Mouse (Mus musculus) G1E (cell line): ENCODE results near the gene Ifna16. TPM values are rescaled to one million over a fixed set of nuclear protein-coding genes. Genes with fewer than 3 reads are reported as not detected.

Source experiments
- ATAC-seq: 2 replicates; pipeline ENCODE4 v1.8.0; 2016; ENCODE audit warnings: mild to moderate bottlenecking; ENCODE audit not compliant: insufficient number of reproducible peaks, poor library complexity, low FRiP score, severe bottlenecking; ENCODE audit errors: extremely low read depth
- DNase-seq: peaks from one replicate; pipeline ENCODE4 v3.0.0; 2012; ENCODE audit warnings: low spot score
- H3K27me3 ChIP-seq: 2 replicates; pipeline ENCODE4 v1.6.1; 2012; ENCODE audit warnings: mild to moderate bottlenecking, low read length, inconsistent platforms; ENCODE audit not compliant: insufficient read depth
- H3K36me3 ChIP-seq: replicated peaks from 2 replicates; pipeline ENCODE3; 2012; ENCODE audit warnings: mild to moderate bottlenecking, inconsistent platforms
- H3K4me1 ChIP-seq: 2 replicates; pipeline ENCODE4 v1.6.1; 2012; ENCODE audit warnings: low read depth, low read length, inconsistent platforms, mixed read lengths; ENCODE audit not compliant: insufficient read depth
- H3K4me3 ChIP-seq: 2 replicates; pipeline ENCODE4 v1.5.1; 2012; ENCODE audit warnings: low read depth, mild to moderate bottlenecking, inconsistent platforms, low read length, moderate library complexity, mixed read lengths
- H3K9me3 ChIP-seq: replicated peaks from 2 replicates; pipeline ENCODE4 v1.6.1; 2012; ENCODE audit warnings: inconsistent platforms
- CTCF ChIP-seq: IDR thresholded peaks from 2 replicates; pipeline ENCODE4 v1.5.1; 2012; ENCODE audit warnings: low read depth, low read length, inconsistent platforms, mixed read lengths
- GATA1 ChIP-seq: IDR thresholded peaks from 2 replicates; pipeline ENCODE4 v1.6.1; 2012; ENCODE audit warnings: borderline replicate concordance, low read length, inconsistent platforms, mixed read lengths
- GATA2 ChIP-seq: IDR thresholded peaks from 2 replicates; pipeline ENCODE4 v1.6.1; 2012; ENCODE audit warnings: low read depth, low read length, inconsistent platforms, borderline replicate concordance
- POLR2AphosphoS5 ChIP-seq: IDR thresholded peaks from 2 replicates; pipeline ENCODE4 v1.6.1; 2012; ENCODE audit warnings: low read depth, low read length, inconsistent platforms; ENCODE audit not compliant: insufficient replicate concordance
- TAL1 ChIP-seq: conservative IDR thresholded peaks from 2 replicates; pipeline ENCODE4 v1.6.1; 2012; ENCODE audit warnings: low read depth, low read length, inconsistent platforms, mixed read lengths
- polyA plus RNA-seq: library from polyadenylated mRNA; stranded (reverse); fragments of >175 nt; gene quantifications from 2 replicates; pipeline ENCODE4 v1.2.3, GENCODE M21; 2012
- total RNA-seq, 2 experiments: library from RNA; stranded (forward) in 1 of 2; stranded (reverse) in 1 of 2; fragments of 200-1000 nt in 1 of 2; fragments of >200 nt in 1 of 2; fragmentation: Nextera tagmentation in 1 of 2; gene quantifications; 2 replicates each; pipeline ENCODE4 v1.2.3; 2014 to 2017

Ifna16 gene
- total and polyA plus RNA-seq, 3 experiments = not detected

DNA sequence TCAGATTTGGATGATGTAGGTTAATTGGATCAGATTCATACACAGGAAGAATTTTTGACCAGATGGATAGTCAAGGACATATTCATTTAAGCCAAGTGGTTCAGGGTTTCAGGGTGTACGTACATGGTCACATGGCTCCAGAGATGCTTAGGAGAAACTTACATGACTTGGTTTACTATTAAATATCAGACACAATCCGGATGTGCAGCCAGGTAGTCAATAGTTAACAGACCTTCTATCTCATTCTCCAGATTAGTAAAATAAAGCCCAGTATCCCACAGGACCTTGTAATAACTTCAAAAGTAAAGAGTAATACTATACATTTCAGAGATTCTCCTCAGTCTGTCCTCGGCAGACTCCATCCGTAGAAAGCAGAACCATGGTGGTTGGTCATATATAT lies 42.4 kb downstream of the Ifna16 start, which contains the start of gene C87499:
Gene C87499 (minus strand): TSS at position 101 of the 400 bp plus-strand sequence.
- H3K9me3 ChIP-seq = no peaks in the 10 kb centered on the region
- ATAC-seq (no peak), DNase-seq (no peak)
- no peak within 1 kb of the TSS for H3K4me3 ChIP-seq
- no peaks in the 10 kb centered on the region for H3K4me1 ChIP-seq
- no peaks in the 10 kb centered on the region for H3K36me3 ChIP-seq
- TF ChIP-seq GATA1 (no peak), POLR2AphosphoS5 (no peak), CTCF (no peak), GATA2 (no peak), TAL1 (no peak)
- H3K27me3 ChIP-seq = no peaks in the 10 kb centered on the region

Other genes with a start within 250 kb of the Ifna16 start
Only the 20 nearest of the 33 such genes appear.
- not detected in 2 replicates for gene Ifna15, start 118.7 kb downstream of the Ifna16 start, total RNA-seq (2014; fragmentation: Nextera tagmentation)
- not detected in 2 replicates for gene Ifna15, start 118.7 kb downstream of the Ifna16 start, total RNA-seq (2017)
- not detected in 2 replicates for gene Ifna15, start 118.7 kb downstream of the Ifna16 start, polyA plus RNA-seq
- not detected in 2 replicates for gene Ifna14, start 105.1 kb downstream of the Ifna16 start, total RNA-seq (2014; fragmentation: Nextera tagmentation)
- 0.44 TPM in 1 of 2 replicates, not detected in the other for gene Ifna14, start 105.1 kb downstream of the Ifna16 start, total RNA-seq (2017)
- not detected in 2 replicates for gene Ifna14, start 105.1 kb downstream of the Ifna16 start, polyA plus RNA-seq
- not detected in 2 replicates for gene Ifna9, start 84.5 kb downstream of the Ifna16 start, total RNA-seq (2014; fragmentation: Nextera tagmentation)
- gene Ifna9, start 84.5 kb downstream of the Ifna16 start, total RNA-seq (2017) = 0.29 TPM in 1 of 2 replicates, not detected in the other
- not detected in 2 replicates for gene Ifna9, start 84.5 kb downstream of the Ifna16 start, polyA plus RNA-seq
- gene Ifna12, start 73.5 kb downstream of the Ifna16 start, total RNA-seq (2014; fragmentation: Nextera tagmentation) = not detected in 2 replicates
- gene Ifna12, start 73.5 kb downstream of the Ifna16 start, total RNA-seq (2017) = not detected in 2 replicates
- not detected in 2 replicates for gene Ifna12, start 73.5 kb downstream of the Ifna16 start, polyA plus RNA-seq
- gene C87499, start 42.5 kb downstream of the Ifna16 start, total RNA-seq (2014; fragmentation: Nextera tagmentation) = not detected in 2 replicates
- gene C87499, start 42.5 kb downstream of the Ifna16 start, total RNA-seq (2017) = 0.22 and 0.46 TPM in 2 replicates
- not detected in 2 replicates for gene C87499, start 42.5 kb downstream of the Ifna16 start, polyA plus RNA-seq
- gene Ifna13, start 32.5 kb downstream of the Ifna16 start, total RNA-seq (2014; fragmentation: Nextera tagmentation) = not detected in 2 replicates
- gene Ifna13, start 32.5 kb downstream of the Ifna16 start, total RNA-seq (2017) = not detected in 2 replicates
- not detected in 2 replicates for gene Ifna13, start 32.5 kb downstream of the Ifna16 start, polyA plus RNA-seq
- not detected in 2 replicates for gene Ifna2, start 7.0 kb upstream of the Ifna16 start, total RNA-seq (2014; fragmentation: Nextera tagmentation)
- gene Ifna2, start 7.0 kb upstream of the Ifna16 start, total RNA-seq (2017) = not detected in 2 replicates
- not detected in 2 replicates for gene Ifna2, start 7.0 kb upstream of the Ifna16 start, polyA plus RNA-seq
- gene Ifnab, start 14.4 kb upstream of the Ifna16 start, total RNA-seq (2014; fragmentation: Nextera tagmentation) = not detected in 2 replicates
- gene Ifnab, start 14.4 kb upstream of the Ifna16 start, total RNA-seq (2017) = not detected in 2 replicates
- gene Ifnab, start 14.4 kb upstream of the Ifna16 start, polyA plus RNA-seq = not detected in 2 replicates
- gene Gm26566, start 44.9 kb upstream of the Ifna16 start, total RNA-seq (2014; fragmentation: Nextera tagmentation) = not detected in 2 replicates
- gene Gm26566, start 44.9 kb upstream of the Ifna16 start, total RNA-seq (2017) = 0.33 and 0.46 TPM in 2 replicates
- gene Gm26566, start 44.9 kb upstream of the Ifna16 start, polyA plus RNA-seq = 0.08 and 0.22 TPM in 2 replicates
- gene Klhl9, start 45.5 kb upstream of the Ifna16 start, total RNA-seq (2014; fragmentation: Nextera tagmentation) = 63.5 and 64.7 TPM in 2 replicates
- gene Klhl9, start 45.5 kb upstream of the Ifna16 start, total RNA-seq (2017) = 95.4 and 115 TPM in 2 replicates
- 5.6 and 6.3 TPM in 2 replicates for gene Klhl9, start 45.5 kb upstream of the Ifna16 start, polyA plus RNA-seq
- not detected in 2 replicates for gene Gm13271, start 77.9 kb upstream of the Ifna16 start, total RNA-seq (2014; fragmentation: Nextera tagmentation)
- not detected in 2 replicates for gene Gm13271, start 77.9 kb upstream of the Ifna16 start, total RNA-seq (2017)
- not detected in 2 replicates for gene Gm13271, start 77.9 kb upstream of the Ifna16 start, polyA plus RNA-seq
- gene Gm13283, start 83.2 kb upstream of the Ifna16 start, total RNA-seq (2014; fragmentation: Nextera tagmentation) = not detected in 2 replicates
- not detected in 2 replicates for gene Gm13283, start 83.2 kb upstream of the Ifna16 start, total RNA-seq (2017)
- not detected in 2 replicates for gene Gm13283, start 83.2 kb upstream of the Ifna16 start, polyA plus RNA-seq
- gene Gm13290, start 96.9 kb upstream of the Ifna16 start, total RNA-seq (2014; fragmentation: Nextera tagmentation) = not detected in 2 replicates
- gene Gm13290, start 96.9 kb upstream of the Ifna16 start, total RNA-seq (2017) = not detected in 2 replicates
- not detected in 2 replicates for gene Gm13290, start 96.9 kb upstream of the Ifna16 start, polyA plus RNA-seq
- gene Gm13289, start 100.0 kb upstream of the Ifna16 start, total RNA-seq (2014; fragmentation: Nextera tagmentation) = not detected in 2 replicates
- gene Gm13289, start 100.0 kb upstream of the Ifna16 start, total RNA-seq (2017) = not detected in 2 replicates
- not detected in 2 replicates for gene Gm13289, start 100.0 kb upstream of the Ifna16 start, polyA plus RNA-seq
- not detected in 2 replicates for gene Gm13272, start 102.9 kb upstream of the Ifna16 start, total RNA-seq (2014; fragmentation: Nextera tagmentation)
- 0.29 TPM in 1 of 2 replicates, not detected in the other for gene Gm13272, start 102.9 kb upstream of the Ifna16 start, total RNA-seq (2017)
- gene Gm13272, start 102.9 kb upstream of the Ifna16 start, polyA plus RNA-seq = not detected in 2 replicates
- not detected in 2 replicates for gene Ifnz, start 105.2 kb upstream of the Ifna16 start, total RNA-seq (2014; fragmentation: Nextera tagmentation)
- not detected in 2 replicates for gene Ifnz, start 105.2 kb upstream of the Ifna16 start, total RNA-seq (2017)
- not detected in 2 replicates for gene Ifnz, start 105.2 kb upstream of the Ifna16 start, polyA plus RNA-seq
- not detected in 2 replicates for gene Gm13276, start 108.8 kb upstream of the Ifna16 start, total RNA-seq (2014; fragmentation: Nextera tagmentation)
- gene Gm13276, start 108.8 kb upstream of the Ifna16 start, total RNA-seq (2017) = not detected in 2 replicates
- not detected in 2 replicates for gene Gm13276, start 108.8 kb upstream of the Ifna16 start, polyA plus RNA-seq
- gene Gm13277, start 111.7 kb upstream of the Ifna16 start, total RNA-seq (2014; fragmentation: Nextera tagmentation) = not detected in 2 replicates
- gene Gm13277, start 111.7 kb upstream of the Ifna16 start, total RNA-seq (2017) = not detected in 2 replicates
- not detected in 2 replicates for gene Gm13277, start 111.7 kb upstream of the Ifna16 start, polyA plus RNA-seq
- not detected in 2 replicates for gene Gm13278, start 114.6 kb upstream of the Ifna16 start, total RNA-seq (2014; fragmentation: Nextera tagmentation)
- gene Gm13278, start 114.6 kb upstream of the Ifna16 start, total RNA-seq (2017) = not detected in 2 replicates
- gene Gm13278, start 114.6 kb upstream of the Ifna16 start, polyA plus RNA-seq = not detected in 2 replicates
- not detected in 2 replicates for gene Gm13275, start 117.6 kb upstream of the Ifna16 start, total RNA-seq (2014; fragmentation: Nextera tagmentation)
- 0.27 TPM in 1 of 2 replicates, not detected in the other for gene Gm13275, start 117.6 kb upstream of the Ifna16 start, total RNA-seq (2017)
- gene Gm13275, start 117.6 kb upstream of the Ifna16 start, polyA plus RNA-seq = not detected in 2 replicates